Mouse (Mus musculus) R1 (cell line): ENCODE data around the gene Hsd17b12.
A peak's percentile ranks its signal among the peaks of the same experiment; 100 is the strongest.

ENCODE experiments used
- DNase-seq: peaks from one replicate; pipeline ENCODE4 v3.0.0-alpha.2; 2018; ENCODE audit warnings: low read depth, low spot score

Gene Hsd17b12

DNA sequence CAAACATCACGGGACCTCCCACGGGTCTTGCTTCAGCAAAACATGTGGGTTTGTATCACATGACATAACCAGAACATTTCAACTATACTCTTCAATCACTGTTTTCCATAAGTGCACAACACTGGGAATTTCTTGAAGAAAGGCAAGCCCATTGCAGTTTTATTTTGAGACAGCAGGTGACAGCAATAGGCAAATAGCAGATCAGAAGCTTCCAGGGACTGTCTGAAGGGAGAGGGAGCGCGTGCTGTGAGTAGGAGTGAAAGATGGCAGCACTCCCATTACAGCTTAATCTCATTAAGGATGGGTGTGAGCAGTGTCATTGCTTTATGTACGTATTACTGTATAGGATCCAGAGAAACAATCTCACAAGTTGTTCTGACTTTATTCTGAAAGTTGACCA lies 88.3 kb downstream of the Hsd17b12 start:
- peak; percentile 34 for DNase-seq

DNA sequence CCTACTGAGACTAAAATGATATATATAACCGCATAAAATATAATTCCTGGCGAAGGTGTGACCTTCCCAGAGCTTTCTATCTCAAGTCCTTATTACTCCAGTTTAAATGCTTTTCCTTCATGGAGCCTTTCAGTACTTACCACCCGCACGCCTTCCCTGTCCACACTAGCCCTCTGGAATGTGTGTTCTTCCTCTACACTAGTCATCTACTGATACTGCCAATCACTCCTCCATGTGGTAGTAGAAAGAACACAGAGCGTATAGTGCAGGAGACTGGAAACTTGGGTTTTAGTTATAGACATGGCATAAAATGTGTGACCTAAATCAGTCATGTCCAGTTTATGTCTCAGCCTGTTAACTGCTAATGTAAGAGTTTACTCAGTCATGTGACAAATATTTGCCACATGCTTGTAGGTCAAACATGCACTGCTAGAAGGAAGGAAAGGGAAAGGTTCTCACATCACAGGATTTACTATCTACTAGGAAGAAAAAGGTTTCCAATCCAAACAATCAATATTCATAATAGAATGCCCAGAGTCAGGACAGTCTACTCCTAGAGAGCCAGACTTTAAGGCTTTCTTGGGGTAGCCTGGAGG lies 91.1 kb downstream of the Hsd17b12 start:
- no peak for DNase-seq

DNA sequence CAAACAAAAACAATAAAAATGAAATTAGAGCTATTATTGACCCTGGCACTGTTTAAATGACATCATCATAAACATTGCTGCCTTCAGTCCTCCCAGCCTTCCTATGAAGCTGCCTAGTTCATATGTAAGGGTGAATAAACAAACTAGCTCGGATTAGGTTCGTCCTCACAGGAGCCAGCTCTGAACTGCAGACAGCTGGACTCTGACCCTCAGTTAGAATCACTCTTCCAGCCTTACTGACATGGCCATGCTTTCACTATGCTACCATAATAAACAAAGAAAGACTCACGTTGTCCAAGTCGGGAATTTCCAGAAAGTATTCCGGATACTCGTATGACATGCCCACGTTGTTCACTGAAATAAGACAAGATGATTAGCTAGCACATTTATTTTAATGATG lies 91.6 kb downstream of the Hsd17b12 start:
- no peak for DNase-seq

DNA sequence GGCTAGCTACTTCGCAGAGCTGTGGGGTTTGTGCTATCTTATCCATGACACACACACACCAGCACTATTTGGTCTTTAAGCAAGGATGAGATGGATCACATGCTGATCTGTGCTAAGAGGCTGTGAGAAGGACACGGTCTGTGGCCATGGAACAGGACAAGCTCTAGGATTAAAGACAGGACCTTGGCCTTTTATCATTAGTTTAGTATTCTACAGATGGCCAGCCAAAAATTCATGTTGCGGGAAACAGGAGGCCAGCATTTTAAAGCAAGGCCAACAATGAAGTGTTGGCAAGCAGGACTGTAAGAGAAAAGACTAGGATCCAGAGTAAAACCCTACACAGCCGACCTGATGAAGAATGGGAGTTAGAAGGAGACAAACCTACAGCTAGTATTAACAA lies 95.0 kb downstream of the Hsd17b12 start:
- no peak for DNase-seq

DNA sequence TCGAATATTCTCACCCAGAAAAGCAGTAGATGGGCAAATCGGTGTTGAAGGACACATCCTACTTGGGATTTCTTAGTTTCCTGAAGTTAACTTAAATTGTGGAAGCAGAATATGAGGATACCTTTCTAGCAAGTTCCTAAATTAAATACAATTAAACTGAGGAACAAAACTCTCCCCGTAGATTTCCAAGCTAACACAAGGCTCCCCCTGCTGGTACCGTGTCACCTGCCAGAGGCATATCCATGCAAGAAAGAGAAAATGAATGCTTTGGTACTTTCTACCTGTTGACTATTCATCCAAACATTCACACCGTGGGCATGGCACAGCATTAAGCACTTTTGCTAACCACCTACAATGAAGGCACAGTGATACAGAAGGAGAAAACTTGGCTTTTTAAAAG lies 98.3 kb downstream of the Hsd17b12 start:
- DNase-seq, result peak; percentile 48

DNA sequence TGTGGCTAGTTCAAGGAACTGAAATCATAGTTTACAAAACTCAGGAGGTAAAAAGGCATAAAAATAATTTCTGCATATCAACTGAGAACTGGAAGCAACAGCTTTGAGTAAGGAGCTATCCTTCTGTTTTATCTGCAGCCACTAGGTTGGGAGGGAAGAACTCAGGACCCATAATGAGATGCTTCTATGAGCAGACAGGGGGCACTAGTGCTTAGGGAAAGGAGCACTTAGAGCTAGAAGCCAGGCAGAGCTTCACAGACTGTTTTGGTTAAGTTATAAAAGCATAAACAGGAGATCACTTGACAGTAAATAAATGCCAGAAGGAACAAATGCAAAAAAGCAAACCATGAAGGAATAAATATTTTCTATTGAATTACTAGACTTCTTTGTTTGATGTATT lies 103.0 kb downstream of the Hsd17b12 start:
- peak; percentile 67 for DNase-seq

DNA sequence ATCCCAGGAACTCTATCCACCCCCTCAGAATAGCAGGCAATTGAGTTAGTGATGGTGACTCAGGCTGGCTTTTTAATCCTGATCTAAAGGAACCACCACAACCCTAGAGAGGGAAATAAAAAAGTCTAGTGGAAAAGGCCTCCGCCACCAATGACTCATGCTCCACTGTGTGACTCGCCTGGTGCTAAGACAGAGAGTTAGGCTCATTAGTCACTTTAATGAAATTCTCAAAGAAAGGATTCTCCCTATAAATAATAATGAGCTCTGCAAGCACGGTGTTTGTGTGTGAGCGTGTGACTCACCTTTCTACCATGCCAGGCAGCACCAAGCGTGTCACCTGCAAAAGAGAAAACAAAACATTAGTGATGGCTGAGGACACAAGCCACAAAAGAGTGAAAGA lies 105.8 kb downstream of the Hsd17b12 start:
- DNase-seq, result no peak

DNA sequence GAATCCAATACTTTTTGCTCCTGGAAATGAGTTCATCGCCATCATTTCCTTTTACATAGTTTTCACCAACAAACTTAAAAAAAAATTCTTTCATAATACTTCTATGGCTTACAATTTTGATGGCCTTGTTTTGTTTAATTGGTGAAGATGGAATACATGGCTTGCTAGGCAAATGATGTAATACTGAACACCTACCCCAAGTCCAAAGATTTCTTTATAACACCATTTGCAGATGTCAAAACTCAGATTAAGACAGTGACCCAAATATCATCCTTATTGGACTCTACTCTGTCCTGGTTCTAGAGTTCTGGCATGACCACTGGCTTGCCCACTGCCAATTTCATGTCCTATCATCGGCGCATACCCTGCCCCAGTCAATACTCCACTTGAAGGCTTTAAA lies 106.9 kb downstream of the Hsd17b12 start:
- DNase-seq, result no peak

DNA sequence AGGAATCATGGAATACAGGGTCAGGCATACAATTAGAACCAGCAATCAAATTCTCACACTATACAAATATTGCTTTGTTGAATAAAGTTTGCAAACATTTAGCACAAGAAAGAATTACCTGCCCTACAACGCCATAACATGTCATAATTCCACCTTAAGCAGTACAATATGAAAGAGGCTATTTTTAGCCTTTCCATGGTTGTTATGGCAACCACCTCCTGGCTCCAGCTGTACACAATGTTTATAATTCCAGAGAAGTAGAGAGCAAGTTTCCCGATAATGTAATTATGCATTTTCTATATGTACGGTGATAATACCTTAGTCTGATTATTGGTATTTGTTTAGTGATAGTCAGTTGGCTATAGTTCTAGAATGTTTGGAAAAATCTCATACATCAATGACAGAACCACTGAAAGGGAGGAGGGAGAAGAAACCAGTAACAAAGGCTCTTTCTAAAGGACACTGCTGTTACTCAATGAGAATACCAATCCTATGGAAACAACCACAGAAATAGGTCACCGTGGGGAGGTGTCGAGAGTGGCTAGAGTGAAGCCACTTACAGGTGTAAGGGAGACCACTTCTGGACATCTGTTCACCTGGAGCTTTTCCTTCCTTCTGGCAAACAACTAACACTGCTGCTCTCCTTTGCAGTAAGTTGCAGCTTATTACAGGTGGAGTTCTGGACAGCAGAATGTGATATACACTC lies 108.1 kb downstream of the Hsd17b12 start:
- no peak for DNase-seq

DNA sequence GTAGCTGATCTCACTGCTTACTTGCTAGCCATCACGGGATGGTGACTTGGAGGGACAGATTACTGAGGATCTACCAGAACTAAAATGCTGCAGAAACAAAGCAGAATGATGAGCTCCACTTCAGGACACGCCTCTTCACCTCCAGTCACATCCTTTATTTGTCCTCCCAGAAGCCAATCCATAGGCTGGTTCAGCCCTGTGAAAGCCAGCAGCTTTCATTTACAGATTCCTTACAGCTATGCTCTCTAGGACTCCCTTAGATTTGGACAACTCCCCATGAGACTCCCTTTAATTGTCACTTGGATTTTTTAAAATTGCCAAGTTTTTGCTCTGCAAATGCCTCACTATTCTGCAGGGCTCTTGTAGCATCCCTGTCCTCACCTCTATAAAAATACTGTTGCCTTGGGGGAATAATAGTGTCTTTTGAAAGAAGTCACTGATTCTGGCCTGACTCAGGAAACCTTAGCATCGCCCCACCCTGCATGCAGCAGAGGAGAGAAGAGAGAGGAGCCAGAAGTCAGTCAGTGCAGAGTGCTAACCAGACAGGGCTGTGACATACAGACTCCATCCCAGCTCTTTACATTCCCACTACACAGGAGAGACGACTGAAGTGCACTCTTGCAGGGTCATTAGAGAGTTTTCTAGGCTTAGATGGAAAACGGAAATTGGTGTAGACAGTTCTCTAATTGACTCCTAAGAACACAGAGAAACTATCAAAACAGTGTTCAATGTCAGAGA lies 108.9 kb downstream of the Hsd17b12 start:
- DNase-seq, result no peak

DNA sequence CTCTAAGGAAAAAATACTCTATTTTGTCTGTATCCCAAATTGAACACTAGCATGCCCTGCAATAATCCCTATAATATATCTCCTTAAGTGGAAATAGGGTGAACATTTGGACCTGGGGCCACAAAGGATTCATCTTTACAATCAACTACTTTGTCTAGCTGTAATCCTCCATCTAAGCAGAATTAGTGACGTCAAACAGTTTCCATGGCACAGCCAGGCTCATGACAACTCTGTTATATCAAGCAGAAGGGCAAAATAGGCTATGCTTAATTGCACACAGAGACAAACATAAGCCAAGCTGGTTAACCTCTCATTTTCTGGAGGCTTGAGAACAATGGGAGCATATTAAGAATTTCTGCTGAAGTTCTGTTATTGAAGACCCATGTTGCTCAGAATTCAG lies 109.5 kb downstream of the Hsd17b12 start:
- DNase-seq, result no peak

DNA sequence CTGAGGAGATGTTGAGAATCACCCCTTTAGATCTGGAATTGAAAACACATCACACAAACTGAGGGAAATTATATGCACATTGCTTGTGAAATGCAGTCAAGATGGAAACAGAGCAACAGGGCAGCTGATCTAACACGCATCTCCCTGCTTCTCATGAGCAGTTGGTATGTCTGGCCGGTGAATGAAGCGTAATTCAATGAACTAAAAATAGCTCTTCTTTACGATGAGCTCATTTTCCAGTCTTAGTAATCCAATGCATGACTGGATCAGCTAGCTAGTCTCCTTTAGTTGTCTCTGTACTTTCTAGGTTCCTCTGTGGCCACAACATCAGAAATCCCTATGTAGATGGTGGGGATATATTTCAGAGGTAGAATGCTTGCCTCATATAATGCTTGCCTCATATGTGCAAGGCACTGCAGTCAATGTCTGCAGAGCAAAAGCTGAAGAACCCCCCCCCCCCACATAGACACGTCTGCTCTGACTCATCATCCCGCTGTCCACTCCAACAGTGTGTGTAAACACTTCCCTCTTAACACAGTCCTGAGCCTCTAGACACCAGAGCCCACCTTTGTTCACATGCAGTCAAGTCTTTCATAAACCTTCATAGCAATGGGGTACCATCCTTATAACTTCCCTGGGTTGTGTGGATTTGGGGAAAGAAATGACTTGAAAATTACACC lies 112.2 kb downstream of the Hsd17b12 start:
- no peak for DNase-seq

DNA sequence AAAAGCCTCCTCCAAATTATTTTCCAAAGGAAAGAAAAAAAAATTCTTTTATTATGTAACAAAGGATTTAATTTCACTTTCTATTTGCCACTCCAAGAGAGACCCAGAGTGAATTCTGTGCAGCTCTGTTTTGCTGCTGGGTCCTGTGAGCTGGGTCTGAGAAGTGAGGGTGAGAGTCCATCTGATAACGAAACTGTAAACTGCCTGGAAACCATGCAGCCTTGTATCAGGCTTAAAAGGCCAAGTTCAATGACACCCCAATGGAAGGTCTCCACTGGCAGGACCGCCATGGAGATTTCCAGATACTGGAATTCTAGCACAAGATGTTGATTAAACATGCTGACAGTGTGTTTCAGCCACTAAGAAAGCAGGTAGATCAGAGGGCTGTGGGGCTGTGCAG lies 113.6 kb downstream of the Hsd17b12 start:
- DNase-seq, result no peak

DNA sequence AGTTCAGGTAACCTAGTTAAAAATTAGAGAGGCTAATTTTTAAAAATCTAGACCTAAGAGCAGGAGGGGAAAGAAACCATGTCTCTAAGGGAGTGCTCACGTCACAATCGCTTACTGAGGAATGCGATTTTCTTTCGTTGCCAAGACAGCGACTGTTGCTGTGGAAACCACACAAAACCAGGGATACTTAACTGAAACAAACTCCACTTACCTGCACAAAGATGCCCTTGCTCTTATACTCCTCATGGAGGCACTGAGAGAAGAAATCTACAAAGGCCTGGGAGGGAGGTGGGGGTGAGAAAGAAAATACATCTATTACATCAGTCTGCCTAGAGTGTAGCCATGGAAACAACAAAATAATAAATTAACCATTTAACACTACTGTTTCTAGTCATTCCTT lies 114.1 kb downstream of the Hsd17b12 start:
- DNase-seq, result peak; percentile 70

DNA sequence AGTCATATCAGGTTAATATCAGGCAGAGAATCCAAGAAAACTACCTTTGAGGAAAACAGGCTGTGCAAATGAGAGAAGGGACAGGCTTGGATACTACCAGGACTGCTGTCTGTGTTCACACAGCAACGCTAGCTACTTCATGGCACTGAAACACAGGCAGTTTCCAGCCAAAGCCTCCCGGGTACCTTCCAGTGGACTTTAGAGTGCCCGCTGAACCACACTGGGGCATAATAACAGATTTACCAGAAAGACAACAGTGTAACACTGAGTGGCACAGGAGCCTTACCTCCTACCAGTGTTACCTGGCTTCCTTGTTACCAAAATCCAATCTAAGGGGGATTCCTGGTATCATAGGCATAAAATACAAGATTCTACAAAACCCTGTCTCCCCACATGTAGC lies 115.3 kb downstream of the Hsd17b12 start:
- no peak for DNase-seq

DNA sequence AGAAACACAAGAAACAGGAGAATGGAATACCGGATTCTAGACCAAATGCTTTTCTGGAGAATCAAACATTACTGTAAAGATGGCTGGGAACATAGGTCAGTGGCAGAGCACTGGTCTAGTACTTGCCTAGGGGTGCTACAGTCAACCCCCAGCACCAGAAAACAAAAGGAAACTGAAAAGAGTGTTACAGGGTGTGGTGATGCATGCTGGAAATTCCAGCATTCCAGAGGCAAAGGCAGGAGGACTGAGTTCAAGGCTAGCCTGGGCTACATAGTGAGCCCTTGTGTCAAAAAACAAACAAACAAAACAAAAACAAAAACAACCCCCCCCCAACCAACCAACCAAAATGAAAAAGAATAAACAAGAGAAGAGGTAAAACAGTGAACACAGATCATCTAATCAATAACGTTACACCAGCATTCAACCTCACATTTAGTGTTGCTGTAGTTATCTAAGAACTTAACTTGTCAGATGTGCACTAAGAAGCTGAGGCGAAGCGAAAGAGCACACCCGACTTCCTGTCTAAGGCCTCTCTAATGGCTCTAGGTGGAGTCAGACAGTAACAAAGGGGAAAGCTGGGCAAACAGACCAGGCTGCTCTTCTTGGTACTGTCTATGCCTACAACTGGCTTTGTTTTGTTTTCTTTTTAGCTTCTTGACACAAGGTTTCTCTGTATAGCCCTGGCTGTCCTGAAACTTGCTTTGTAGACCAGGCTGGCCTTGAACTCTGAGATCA lies 117.2 kb downstream of the Hsd17b12 start:
- peak; percentile 91 for DNase-seq

DNA sequence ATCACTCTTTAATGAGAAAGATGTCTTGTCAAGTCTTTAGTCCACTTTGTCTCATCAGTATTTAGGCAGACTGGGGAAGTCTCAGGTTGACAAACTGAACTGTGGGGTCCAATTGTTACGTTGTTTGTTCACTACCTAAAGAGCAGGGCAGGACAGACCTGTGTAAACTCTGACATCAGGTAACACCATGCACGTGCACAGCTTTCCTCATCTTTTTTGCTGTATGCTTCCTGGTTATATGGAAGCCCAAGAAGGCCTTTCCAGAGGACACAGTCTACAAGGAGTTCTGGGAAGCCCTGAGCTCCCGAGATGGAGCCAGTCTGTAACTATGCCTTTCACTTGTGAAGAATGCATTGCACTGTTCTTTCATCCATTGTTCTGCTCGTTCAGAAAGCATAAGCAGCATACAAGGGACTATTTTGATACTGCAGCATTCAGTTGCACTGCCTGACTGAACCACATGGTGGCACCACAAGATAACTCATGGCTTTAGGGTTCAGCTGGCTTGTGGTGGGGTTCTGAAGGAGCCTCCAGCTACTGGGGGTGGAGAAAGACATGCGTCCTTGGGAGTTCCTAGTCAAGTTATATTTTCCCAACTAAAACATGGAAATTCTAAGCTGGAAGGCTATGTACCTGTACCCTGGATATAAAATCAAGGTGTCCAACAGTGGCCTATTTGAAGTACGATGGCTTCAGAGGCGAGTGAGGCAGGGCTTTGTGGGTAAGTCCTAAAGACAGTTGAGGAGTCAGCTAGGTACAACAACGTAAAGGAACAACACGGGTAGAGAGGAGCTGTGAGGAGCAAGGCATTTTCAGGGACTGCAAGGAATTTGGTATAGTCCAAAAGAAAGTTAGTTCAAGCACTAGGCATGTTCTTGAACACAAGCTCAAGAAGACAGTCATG lies 122.1 kb downstream of the Hsd17b12 start:
- peak; percentile 70 for DNase-seq

DNA sequence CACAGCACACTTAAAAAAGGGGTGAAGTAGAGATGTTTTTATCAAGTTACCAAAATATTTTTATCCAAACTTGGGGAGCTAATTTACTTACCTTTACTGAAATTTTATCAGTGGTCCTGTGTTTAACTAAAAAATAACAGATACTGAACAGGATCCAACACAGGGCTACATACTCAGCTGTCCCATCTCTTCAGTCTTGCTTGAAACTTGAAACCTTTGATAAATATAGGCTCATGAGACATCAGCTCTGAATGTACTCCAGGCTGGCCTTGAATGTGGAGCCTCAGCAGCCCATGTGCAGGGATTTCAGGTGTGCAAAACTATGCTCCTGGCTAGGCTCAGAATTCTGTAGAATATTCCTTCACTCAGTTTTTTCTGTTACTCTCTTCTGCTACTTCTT lies 127.2 kb downstream of the Hsd17b12 start:
- no peak for DNase-seq

DNA sequence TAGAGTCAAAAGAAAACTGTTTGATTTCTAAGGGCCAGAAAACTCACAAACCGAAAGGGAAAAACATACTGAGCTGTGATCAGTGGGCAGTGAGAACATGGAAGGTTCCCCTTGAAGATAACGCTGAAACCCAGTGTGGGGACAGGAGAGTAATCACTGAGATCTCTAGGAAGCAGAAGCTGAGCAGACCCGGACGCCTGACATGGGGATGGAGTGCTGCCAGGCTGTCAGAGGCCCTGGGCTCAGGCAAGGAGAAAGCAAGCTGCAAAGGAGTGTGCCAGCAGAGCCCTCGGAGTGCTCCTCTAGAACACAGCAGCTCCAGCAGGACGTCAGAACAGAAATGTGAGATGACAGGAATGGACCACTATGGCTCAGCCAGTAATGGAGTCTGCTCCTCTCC lies 133.1 kb downstream of the Hsd17b12 start:
- DNase-seq, result no peak
